ENCODE assay signal across 17 mouse cellular contexts in genomic region chr1:98268853-98269252, GRCm38 (mm10).
"Had no signal": no experiment of that assay in that cellular context is flagged by ENCODE, and none has a peak within 500 bp of the region (broad histone marks: within the 10 kb centered on the region; RNA-seq: fewer than 3 reads in every experiment).

No protein-coding gene starts in this region.

- DNase-seq: gastrocnemius, postnatal 14 days; gastrocnemius, postnatal 36 days; heart, adult 11 months; heart, adult 2 months; heart, postnatal 14 days; heart, postnatal 4 days; kidney, adult 11 months; kidney, adult 2 months; kidney, adult 9 months; kidney, postnatal 14 days; kidney, postnatal 36 days; layer of hippocampus, postnatal 36 days; left cerebral cortex, postnatal 4 days had no signal

- ATAC-seq: hindbrain, embryonic 16.5 days; inflammation-experienced regulatory T-cells, adult 6 months; intestine, embryonic 15.5 days; liver, embryonic 12.5 days had no signal
